Mouse (Mus musculus) heart, postnatal 0 days (tissue): ENCODE measurements around the gene Prkca.

Experiments
- CTCF ChIP-seq: IDR thresholded peaks from 2 replicates; pipeline ENCODE4 v1.5.1; 2016; ENCODE audit warnings: antibody characterized with exemption, control low read depth, low read depth
- EP300 ChIP-seq: IDR thresholded peaks from 2 replicates; pipeline ENCODE4 v1.6.1; 2016; ENCODE audit warnings: antibody characterized with exemption, low read depth

GRCm38 (mm10) chr11:108300443-108300842 lies 43.3 kb downstream of the Prkca start:
- TF ChIP-seq CTCF (no peak), EP300 (no peak)
